ENCODE assay signal across 8 mouse cellular contexts in the genomic region with DNA sequence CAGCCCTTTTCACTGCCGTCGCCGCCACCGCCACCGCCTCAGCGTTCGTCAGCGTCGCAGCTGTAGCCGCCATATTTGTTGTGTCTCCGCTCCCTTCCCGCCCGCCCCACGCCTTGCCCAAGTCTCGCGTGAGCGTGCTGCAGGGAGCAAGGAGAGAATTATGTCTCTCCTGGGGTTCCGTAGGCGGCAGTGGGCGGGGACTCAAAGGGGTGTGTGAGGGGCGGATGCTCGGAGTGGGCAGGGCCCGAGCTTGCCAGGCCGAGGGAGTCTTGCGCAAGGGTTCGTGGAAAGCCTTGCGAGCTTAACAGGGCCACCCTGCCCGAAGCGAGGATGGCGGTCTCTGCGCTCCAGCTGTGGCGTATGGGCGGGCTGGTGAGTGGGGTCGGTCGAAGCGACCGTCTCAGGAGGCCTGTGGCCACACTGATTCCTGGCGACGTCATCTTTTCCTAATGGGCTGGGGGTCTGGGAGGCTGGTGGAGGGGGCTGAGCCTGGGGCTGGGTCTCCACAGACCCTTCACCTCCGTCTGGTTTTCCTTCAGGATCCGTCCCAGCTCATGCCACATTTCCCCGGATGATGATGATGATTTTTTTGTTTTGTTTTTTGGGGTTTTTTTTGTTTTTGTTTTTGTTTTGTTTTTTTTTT. TPM values are rescaled to one million over a fixed set of nuclear protein-coding genes. Genes with fewer than 3 reads are reported as not detected.
DNase-seq lines count a peak whose midpoint lies in the region; ATAC-seq lines count a peak whose summit lies in the region.

Gene Ikzf5 (minus strand): TSS at position 106 of the 643 bp plus-strand sequence.
Gene Acadsb (plus strand): TSS at position 186 of the 643 bp plus-strand sequence.

- H3K4me1 ChIP-seq in heart, embryonic 14.5 days (ENCODE audit: control insufficient read depth in 2 of 2, insufficient read depth in 2 of 2, low read length in 2 of 2) = peaks cover 3 to 14% of the 10 kb centered on the region in 2 experiments; a peak in 3 of 4 replicates
- peaks cover 27% of the 10 kb centered on the region for H3K4me1 ChIP-seq in liver, embryonic 13.5 days (replicated peaks)
- H3K4me1 ChIP-seq in stomach, embryonic 16.5 days (ENCODE audit: control insufficient read depth, insufficient read depth, low read length) = peaks cover 13% of the 10 kb centered on the region

- WGBS in heart, embryonic 14.5 days = under 1% methylated on average over 42 of the region's 42 CpGs
- under 1% methylated on average over 42 of the region's 42 CpGs for WGBS in liver, embryonic 13.5 days (ENCODE audit: insufficient replicate concordance)
- WGBS in stomach, embryonic 16.5 days = under 1% methylated on average over 42 of the region's 42 CpGs

- peak within 1 kb of the TSS; percentile 43 to 58 for H3K27ac ChIP-seq in heart, embryonic 14.5 days (replicated peaks in 1 of 2; ENCODE audit: control insufficient read depth in 1 of 2, insufficient read depth in 1 of 2, low read depth in 2 of 2, low read length in 2 of 2)
- peak within 1 kb of the TSS; percentile 86 for H3K27ac ChIP-seq in liver, embryonic 13.5 days
- H3K27ac ChIP-seq in stomach, embryonic 16.5 days (ENCODE audit: low read length) = peak within 1 kb of the TSS; percentile 79

- H3K9me3 ChIP-seq in heart, embryonic 14.5 days (ENCODE audit: control insufficient read depth, low read length) = no peaks in the 10 kb centered on the region
- no peaks in the 10 kb centered on the region for H3K9me3 ChIP-seq in liver, embryonic 13.5 days (replicated peaks)
- H3K9me3 ChIP-seq in stomach, embryonic 16.5 days (replicated peaks; ENCODE audit: control insufficient read depth, low read length) = no peaks in the 10 kb centered on the region

- DNase-seq in c-Kit-negative CD71-positive TER-119-positive erythroid progenitor cells, embryonic 14.5 days (ENCODE audit: low read depth, low spot score) = peak; percentile 97
- peak; percentile 97 for DNase-seq in fibroblast of lung, adult 2 months (ENCODE audit: low read depth)
- DNase-seq in kidney, postnatal 14 days = peak; percentile 99
- peak; percentile 99 for DNase-seq in liver, embryonic 13.5 days
- peak; percentile 95 for DNase-seq in neural tube, embryonic 10.5 days (ENCODE audit: extremely low spot score, low spot score)

- peak; percentile 97 for ATAC-seq in CD4-positive, CD25-positive, alpha-beta regulatory T cell, adult 4 months
- peak; percentile 99 for ATAC-seq in heart, embryonic 14.5 days (ENCODE audit: insufficient number of reproducible peaks, insufficient read depth, low FRiP score, low read depth)
- ATAC-seq in liver, embryonic 13.5 days (ENCODE audit: low read depth) = peak; percentile 98
- ATAC-seq in stomach, embryonic 16.5 days (ENCODE audit: insufficient read depth, low FRiP score) = peak; percentile 99

- H3K27me3 ChIP-seq in heart, embryonic 14.5 days (ENCODE audit: control insufficient read depth, insufficient read depth, low read length) = no peaks in the 10 kb centered on the region
- H3K27me3 ChIP-seq in liver, embryonic 13.5 days = no peaks in the 10 kb centered on the region
- H3K27me3 ChIP-seq in stomach, embryonic 16.5 days (ENCODE audit: control insufficient read depth, insufficient read depth, low read length) = no peaks in the 10 kb centered on the region

- H3K4me3 ChIP-seq in heart, embryonic 14.5 days (ENCODE audit: control insufficient read depth in 1 of 2, insufficient read depth in 1 of 2, low read depth in 1 of 2, low read length in 2 of 2) = peak within 1 kb of the TSS; percentile 82 to 93
- H3K4me3 ChIP-seq in liver, embryonic 13.5 days (replicated peaks) = peak within 1 kb of the TSS; percentile 99
- peak within 1 kb of the TSS; percentile 86 for H3K4me3 ChIP-seq in stomach, embryonic 16.5 days (replicated peaks; ENCODE audit: low read length)

- H3K9ac ChIP-seq in heart, embryonic 14.5 days (ENCODE audit: low read length) = peak within 1 kb of the TSS; percentile 85
- peak within 1 kb of the TSS; percentile 98 for H3K9ac ChIP-seq in liver, embryonic 13.5 days
- H3K9ac ChIP-seq in stomach, embryonic 16.5 days (ENCODE audit: low read length) = peak within 1 kb of the TSS; percentile 94

- no peaks in the 10 kb centered on the region for H3K36me3 ChIP-seq in heart, embryonic 14.5 days (ENCODE audit: control insufficient read depth, insufficient read depth, low read length)
- H3K36me3 ChIP-seq in liver, embryonic 13.5 days = peaks cover 3% of the 10 kb centered on the region; the same call in 1 of the 2 replicates
- H3K36me3 ChIP-seq in stomach, embryonic 16.5 days (ENCODE audit: control insufficient read depth, insufficient read depth, low read length) = no peaks in the 10 kb centered on the region

- H3K4me2 ChIP-seq in heart, embryonic 14.5 days (ENCODE audit: low read length) = peak within 1 kb of the TSS; percentile 79
- H3K4me2 ChIP-seq in liver, embryonic 13.5 days = peak within 1 kb of the TSS; percentile 95
- H3K4me2 ChIP-seq in stomach, embryonic 16.5 days (ENCODE audit: low read depth, low read length) = peak within 1 kb of the TSS; percentile 62

RNA-seq across cellular contexts. Expression of gene Ikzf5, which starts in this region (rescaled TPM):
- polyA plus RNA-seq in CD4-positive, CD25-positive, alpha-beta regulatory T cell, adult 4 months (2017; shearing (Covaris generic)) = 10 to 100 TPM; 34.7 to 39.2 TPM
- polyA plus RNA-seq in heart, embryonic 14.5 days (2014; fragmentation: Nextera tagmentation; extraction: Ambion mirVana) = 10.8 and 11.3 TPM in 2 replicates
- 11.0 and 16.6 TPM in 2 replicates for polyA plus RNA-seq in liver, embryonic 13.5 days (2015; fragmentation: Nextera tagmentation; extraction: Ambion mirVana)
- 11.6 and 14.4 TPM in 2 replicates for polyA plus RNA-seq in stomach, embryonic 16.5 days (2015; fragmentation: Nextera tagmentation; extraction: Ambion mirVana)

RNA-seq across cellular contexts. Expression of gene Acadsb, which starts in this region (rescaled TPM):
- polyA plus RNA-seq in CD4-positive, CD25-positive, alpha-beta regulatory T cell, adult 4 months (2017; shearing (Covaris generic)) = 10 to 100 TPM; 55.0 to 62.7 TPM
- polyA plus RNA-seq in heart, embryonic 14.5 days (2014; fragmentation: Nextera tagmentation; extraction: Ambion mirVana) = 91.6 and 98.3 TPM in 2 replicates
- 26.4 and 39.0 TPM in 2 replicates for polyA plus RNA-seq in liver, embryonic 13.5 days (2015; fragmentation: Nextera tagmentation; extraction: Ambion mirVana)
- 115 and 117 TPM in 2 replicates for polyA plus RNA-seq in stomach, embryonic 16.5 days (2015; fragmentation: Nextera tagmentation; extraction: Ambion mirVana)

Comparison
In these comparisons a context has a peak if more than half of its experiments do, and no peak if none do; other contexts are left out.
1. Peak in every context shown above with its lines: DNase-seq, ATAC-seq, H3K4me3 ChIP-seq and H3K27ac ChIP-seq.